ENCODE assay signal across 8 mouse cellular contexts in the genomic region with DNA sequence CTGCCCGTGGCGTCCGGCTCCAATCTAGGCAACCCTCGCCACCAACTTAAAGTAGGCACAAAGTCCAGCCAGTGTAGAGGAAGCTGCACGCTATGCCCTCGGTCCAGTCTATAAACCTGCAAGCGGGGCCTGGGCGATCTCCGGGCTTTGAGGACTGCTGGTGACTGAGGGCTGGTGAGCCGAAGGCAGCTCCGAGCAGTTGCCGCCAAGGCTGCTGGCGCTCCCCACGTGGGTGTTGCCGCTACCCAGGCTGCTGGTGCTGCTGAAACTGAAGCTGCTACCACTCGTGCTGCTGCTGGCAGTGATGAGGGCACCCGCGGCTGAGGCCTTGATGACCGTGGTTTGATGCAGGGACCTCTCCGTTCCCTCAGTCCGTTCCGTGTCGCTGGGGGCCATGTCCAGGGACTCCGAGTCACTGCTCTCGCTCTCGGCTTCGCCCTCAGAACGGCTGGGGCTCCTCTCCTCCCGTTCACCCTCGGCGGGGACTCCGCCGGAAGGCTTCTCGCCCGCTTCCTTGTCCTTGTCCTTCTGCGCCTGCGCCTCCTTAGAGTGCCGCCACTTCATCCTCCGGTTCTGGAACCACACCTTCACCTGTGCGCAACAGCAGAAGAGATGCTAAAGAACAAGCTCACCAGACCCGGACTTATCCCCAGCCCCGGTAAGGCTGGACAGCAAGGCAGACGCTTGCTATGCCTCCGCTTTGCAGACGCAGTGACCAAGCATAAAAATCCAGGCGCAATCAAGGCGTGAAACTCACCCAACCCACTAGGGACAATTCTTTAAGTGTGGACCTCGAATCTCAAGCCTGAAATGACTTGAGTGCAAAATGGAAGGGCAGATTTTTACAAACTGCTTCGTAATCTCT. TPM values are rescaled to one million over a fixed set of nuclear protein-coding genes. Genes with fewer than 3 reads are reported as not detected.
A peak's percentile ranks its signal among the peaks of the same experiment; 100 is the strongest.
DNase-seq lines count a peak whose midpoint lies in the region; ATAC-seq and TF ChIP-seq lines count a peak whose summit lies in the region.

No protein-coding gene starts in this region.

- peak; percentile 19 to 45 for DNase-seq in cerebellum, adult 2 months
- no peak for DNase-seq in lung, adult 2 months
- DNase-seq in lung, postnatal 14 days: no peak
- DNase-seq in midbrain, embryonic 10.5 days (ENCODE audit: low spot score): peak; percentile 76
- no peak for DNase-seq in MN1 (ENCODE audit: low spot score)

- no peaks in the 10 kb centered on the region for H3K9me3 ChIP-seq in hindbrain, embryonic 15.5 days
- H3K9me3 ChIP-seq in midbrain, embryonic 10.5 days (replicated peaks): no peaks in the 10 kb centered on the region

- TF ChIP-seq CTCF in cerebellum, adult 2 months (IDR thresholded peaks at IDR 0.05; ENCODE audit: borderline replicate concordance, insufficient read depth, low read depth, low read length): no peak
- TF ChIP-seq CTCF in lung, adult 2 months (IDR thresholded peaks at IDR 0.05; ENCODE audit: insufficient read depth, low read length): no peak

- ATAC-seq in cerebellum, adult (ENCODE audit: insufficient number of reproducible peaks, low FRiP score, low TSS enrichment): no peak
- ATAC-seq in hindbrain, embryonic 15.5 days (ENCODE audit: low FRiP score, low read depth): no peak
- ATAC-seq in megakaryocyte-erythroid progenitor cell, adult 5-6 weeks (replicated peaks; ENCODE audit: low FRiP score, low TSS enrichment, poor library complexity, severe bottlenecking): no peak

- H3K9ac ChIP-seq in hindbrain, embryonic 15.5 days: no peak overlapping the region

- peak overlapping the region; percentile 62 for H3K4me2 ChIP-seq in hindbrain, embryonic 15.5 days

- 5% methylated on average over 49 of the region's 49 CpGs for WGBS in cerebellum, adult 2 months
- 51% methylated on average over 49 of the region's 49 CpGs for WGBS in lung, adult 2 months
- 3% methylated on average over 49 of the region's 49 CpGs for WGBS in hindbrain, embryonic 15.5 days
- WGBS in midbrain, embryonic 10.5 days: 1% methylated on average over 49 of the region's 49 CpGs

- peak overlapping the region; percentile 17 for H3K4me3 ChIP-seq in cerebellum, adult 2 months (replicated peaks; ENCODE audit: insufficient read depth, low read depth, low read length)
- H3K4me3 ChIP-seq in lung, adult 2 months (replicated peaks; ENCODE audit: extremely low read depth, low read depth, low read length): peak overlapping the region; percentile 7
- peak overlapping the region; percentile 39 for H3K4me3 ChIP-seq in hindbrain, embryonic 15.5 days
- H3K4me3 ChIP-seq in midbrain, embryonic 10.5 days: peak overlapping the region; percentile 50

- no peak for TF ChIP-seq POLR2A in cerebellum, adult 2 months (IDR thresholded peaks at IDR 0.05; ENCODE audit: borderline replicate concordance, insufficient read depth, low read length)
- TF ChIP-seq POLR2A in lung, adult 2 months (IDR thresholded peaks at IDR 0.05; ENCODE audit: borderline replicate concordance, extremely low read depth, low read depth, low read length): no peak

- H3K27me3 ChIP-seq in cerebellum, adult 2 months (ENCODE audit: control insufficient read depth, insufficient read depth, low read length): peaks cover 21% of the 10 kb centered on the region
- H3K27me3 ChIP-seq in hindbrain, embryonic 15.5 days: peaks cover 70% of the 10 kb centered on the region
- H3K27me3 ChIP-seq in midbrain, embryonic 10.5 days (ENCODE audit: low read depth, poor library complexity, severe bottlenecking): peaks cover 98% of the 10 kb centered on the region

- no peaks in the 10 kb centered on the region for H3K36me3 ChIP-seq in hindbrain, embryonic 15.5 days
- no peaks in the 10 kb centered on the region for H3K36me3 ChIP-seq in midbrain, embryonic 10.5 days

- peaks cover 3% of the 10 kb centered on the region; the same call in 1 of the 2 replicates for H3K4me1 ChIP-seq in cerebellum, adult 2 months (ENCODE audit: control insufficient read depth, insufficient read depth, low read length)
- peaks cover 5% of the 10 kb centered on the region for H3K4me1 ChIP-seq in lung, adult 2 months (ENCODE audit: control insufficient read depth, insufficient read depth, low read length)
- peaks cover 21% of the 10 kb centered on the region for H3K4me1 ChIP-seq in hindbrain, embryonic 15.5 days (replicated peaks)
- peaks cover 24% of the 10 kb centered on the region for H3K4me1 ChIP-seq in midbrain, embryonic 10.5 days

- no peak overlapping the region for H3K27ac ChIP-seq in cerebellum, adult 2 months (ENCODE audit: insufficient read depth, low read length)
- H3K27ac ChIP-seq in hindbrain, embryonic 15.5 days (replicated peaks): no peak overlapping the region
- H3K27ac ChIP-seq in midbrain, embryonic 10.5 days (replicated peaks): no peak overlapping the region

RNA-seq across cellular contexts. Expression of gene Hlx, which starts 4.8 kb away (rescaled TPM):
- polyA plus RNA-seq in cerebellum, adult 2 months (2012; rRNA removed): 0.60 and 1.1 TPM in 2 replicates
- 72.0 and 77.7 TPM in 2 replicates for polyA plus RNA-seq in lung, adult 2 months (2012; rRNA removed)
- polyA plus RNA-seq in hindbrain, embryonic 15.5 days (2015; fragmentation: Nextera tagmentation; extraction: Ambion mirVana): 2.3 and 3.1 TPM in 2 replicates
- polyA plus RNA-seq in midbrain, embryonic 10.5 days (2016; fragmentation: Nextera tagmentation; extraction: Ambion mirVana): 2.5 and 4.8 TPM in 2 replicates
- total RNA-seq in megakaryocyte-erythroid progenitor cell, adult 5-6 weeks (2014; fragmentation: Nextera tagmentation): 0.96 and 1.4 TPM in 2 replicates
- 1.7 TPM in 1 of 2 replicates, not detected in the other for total RNA-seq in megakaryocyte-erythroid progenitor cell, adult 5-6 weeks (2017)

Comparison
In these comparisons a context has a peak if more than half of its experiments do, and no peak if none do; other contexts are left out.
1. DNase-seq: peak in cerebellum, adult 2 months (2 of 2) and midbrain, embryonic 10.5 days (single experiment); none in lung, adult 2 months (single experiment), lung, postnatal 14 days (single experiment) and MN1 (single experiment).
2. RNA of gene Hlx, which starts 4.8 kb away (polyA plus RNA-seq): 72.0 to 77.7 TPM in lung, adult 2 months; 2.5 to 4.8 TPM in midbrain, embryonic 10.5 days, 2.3 to 3.1 TPM in hindbrain, embryonic 15.5 days and 0.60 to 1.1 TPM in cerebellum, adult 2 months; every median in the first group is over 10 times any median in the second.
3. Peak in every context shown above with its lines, with median percentiles within 50 percentile points of each other: H3K4me3 ChIP-seq.